Mouse (Mus musculus): ENCODE measurements around the gene Sprr2a2. TPM values are rescaled to one million over a fixed set of nuclear protein-coding genes. Genes with fewer than 3 reads are reported as not detected.
"Not testable (repeated sequence)": the region's sequence is repeated elsewhere in the genome, so short reads cannot be mapped to it uniquely, and the experiment has no call there.

The Sprr2a2 gene
- polyA plus RNA-seq, 1 experiment from 2014 or later: not detected

DNA sequence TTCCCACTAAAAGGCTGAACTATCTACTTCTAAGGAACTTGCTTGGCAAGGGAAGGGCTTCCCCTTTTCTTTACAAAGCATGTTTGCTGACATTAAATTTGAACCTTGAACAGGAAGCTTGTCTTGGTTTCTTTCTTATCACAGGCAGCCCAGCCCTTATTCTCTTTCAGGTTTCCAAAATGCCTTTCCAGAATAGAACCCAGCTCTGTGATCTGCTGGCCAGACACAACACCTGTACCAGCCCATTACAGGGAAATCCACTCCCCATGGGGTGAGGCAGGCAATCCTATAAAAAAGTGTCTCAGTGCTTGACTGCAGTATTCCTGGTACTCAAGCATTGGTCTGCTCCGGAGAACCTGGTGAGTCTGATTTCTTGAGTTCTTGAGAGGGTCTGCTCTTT lies 69.4 kb downstream of the Sprr2a2 start, which contains the start of gene Sprr2a3:
Gene Sprr2a3, plus strand, starts transcription at position 317 of the 400 bp plus-strand sequence.
- not testable (repeated sequence) for H3K27me3 ChIP-seq; ATAC-seq (ENCODE audit: insufficient number of reproducible peaks, insufficient read depth, low FRiP score, low TSS enrichment); H3K36me3 ChIP-seq; H3K9me3 ChIP-seq; H3K4me3 ChIP-seq; H3K9ac ChIP-seq; H3K4me1 ChIP-seq; H3K4me2 ChIP-seq (replicated peaks); H3K27ac ChIP-seq
- WGBS: 91% methylated on average over 1 of the region's 1 CpGs

DNA sequence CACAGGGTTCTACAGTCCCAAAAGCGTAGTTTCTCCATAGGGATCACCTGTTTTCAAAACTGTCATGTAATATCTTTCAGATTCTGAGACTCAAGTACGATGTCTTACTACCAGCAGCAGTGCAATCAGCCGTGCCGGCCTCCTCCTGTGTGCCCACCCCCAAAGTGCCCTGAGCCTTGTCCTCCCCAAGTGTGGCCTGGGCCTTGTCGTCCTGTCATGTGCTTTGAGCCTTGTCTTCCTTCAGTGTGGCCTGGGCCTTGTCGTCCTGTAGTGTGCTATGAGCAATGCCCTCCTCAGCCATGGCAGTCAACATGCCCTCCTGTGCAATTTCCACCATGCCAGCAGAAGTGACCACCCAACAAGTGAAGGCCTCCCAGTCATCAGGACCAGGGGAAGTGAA lies 72.8 kb downstream of the Sprr2a2 start:
- ATAC-seq (ENCODE audit: insufficient number of reproducible peaks, insufficient read depth, low FRiP score, low TSS enrichment); H3K9me3 ChIP-seq; H3K4me3 ChIP-seq; H3K27ac ChIP-seq; H3K9ac ChIP-seq; H3K4me1 ChIP-seq; H3K4me2 ChIP-seq (replicated peaks); H3K36me3 ChIP-seq; H3K27me3 ChIP-seq: not testable (repeated sequence)
- 74% methylated on average over 5 of the region's 6 CpGs for WGBS

Other genes starting within 250 kb of the Sprr2a2 start
- not detected in 2 replicates for gene Pglyrp3, start 201.3 kb upstream of the Sprr2a2 start, polyA plus RNA-seq (2016; fragmentation: Nextera tagmentation; extraction: Ambion mirVana)
- gene Lor, start 132.8 kb upstream of the Sprr2a2 start, polyA plus RNA-seq (2016; fragmentation: Nextera tagmentation; extraction: Ambion mirVana): 1.4 and 1.8 TPM in 2 replicates
- gene Prr9, start 92.0 kb upstream of the Sprr2a2 start, polyA plus RNA-seq (2016; fragmentation: Nextera tagmentation; extraction: Ambion mirVana): not detected in 2 replicates
- gene Lelp1, start 73.2 kb upstream of the Sprr2a2 start, polyA plus RNA-seq (2016; fragmentation: Nextera tagmentation; extraction: Ambion mirVana): not detected in 2 replicates
- not detected in 2 replicates for gene Sprr2a1, start 121 bp upstream of the Sprr2a2 start, polyA plus RNA-seq (2016; fragmentation: Nextera tagmentation; extraction: Ambion mirVana)
- not detected in 2 replicates for gene Sprr2a3, start 69.5 kb downstream of the Sprr2a2 start, polyA plus RNA-seq (2016; fragmentation: Nextera tagmentation; extraction: Ambion mirVana)
- 0.61 TPM in 1 of 2 replicates, not detected in the other for gene Sprr2b, start 100.7 kb downstream of the Sprr2a2 start, polyA plus RNA-seq (2016; fragmentation: Nextera tagmentation; extraction: Ambion mirVana)
- not detected in 2 replicates for gene Sprr2d, start 123.2 kb downstream of the Sprr2a2 start, polyA plus RNA-seq (2016; fragmentation: Nextera tagmentation; extraction: Ambion mirVana)
- gene Sprr2e, start 136.2 kb downstream of the Sprr2a2 start, polyA plus RNA-seq (2016; fragmentation: Nextera tagmentation; extraction: Ambion mirVana): not detected in 2 replicates
- gene Sprr2f, start 149.3 kb downstream of the Sprr2a2 start, polyA plus RNA-seq (2016; fragmentation: Nextera tagmentation; extraction: Ambion mirVana): not detected in 2 replicates
- gene Sprr2h, start 169.8 kb downstream of the Sprr2a2 start, polyA plus RNA-seq (2016; fragmentation: Nextera tagmentation; extraction: Ambion mirVana): not detected in 2 replicates
- gene Sprr2i, start 192.1 kb downstream of the Sprr2a2 start, polyA plus RNA-seq (2016; fragmentation: Nextera tagmentation; extraction: Ambion mirVana): not detected in 2 replicates
- not detected in 2 replicates for gene Sprr2j-ps, start 202.2 kb downstream of the Sprr2a2 start, polyA plus RNA-seq (2016; fragmentation: Nextera tagmentation; extraction: Ambion mirVana)
- 5.9 and 7.5 TPM in 2 replicates for gene Gm9774, start 213.5 kb downstream of the Sprr2a2 start, polyA plus RNA-seq (2016; fragmentation: Nextera tagmentation; extraction: Ambion mirVana)
- gene Sprr2k, start 216.7 kb downstream of the Sprr2a2 start, polyA plus RNA-seq (2016; fragmentation: Nextera tagmentation; extraction: Ambion mirVana): not detected in 2 replicates
- not detected in 2 replicates for gene Sprr1b, start 222.9 kb downstream of the Sprr2a2 start, polyA plus RNA-seq (2016; fragmentation: Nextera tagmentation; extraction: Ambion mirVana)
- gene Sprr3, start 242.8 kb downstream of the Sprr2a2 start, polyA plus RNA-seq (2016; fragmentation: Nextera tagmentation; extraction: Ambion mirVana): not detected in 2 replicates

Measured in embryonic facial prominence, embryonic 12.5 days (tissue).